Mouse (Mus musculus) heart, adult 2 months (tissue): Measurements from ENCODE around the gene Psmb6. TPM values are rescaled to one million over a fixed set of nuclear protein-coding genes. Genes with fewer than 3 reads are reported as not detected.
"Not testable (repeated sequence)": the region's sequence is repeated elsewhere in the genome, so short reads cannot be mapped to it uniquely, and the experiment has no call there.

Experiments
- DNase-seq, 2 experiments: peaks; one replicate each; pipeline ENCODE4 v3.0.0; 2021
- H3K27ac ChIP-seq: fragments of 200-600 bp; 2 replicates; pipeline ENCODE4 v1.8.1; 2022
- H3K27me3 ChIP-seq: fragments of 200-500 bp; 2 replicates; pipeline ENCODE4 v1.6.1; 2012; ENCODE audit warnings: mild to moderate bottlenecking, low read length, inconsistent platforms, mixed read lengths; ENCODE audit not compliant: control insufficient read depth, insufficient read depth
- H3K36me3 ChIP-seq: fragments of 200-500 bp; 2 replicates; pipeline ENCODE4 v1.6.1; 2012; ENCODE audit warnings: low read length, inconsistent platforms; ENCODE audit not compliant: control insufficient read depth, insufficient read depth
- H3K4me1 ChIP-seq: fragments of 200-500 bp; 2 replicates; pipeline ENCODE4 v1.6.1; 2011; ENCODE audit warnings: low read length; ENCODE audit not compliant: control insufficient read depth, insufficient read depth
- H3K4me3 ChIP-seq: fragments of 200-600 bp; 2 replicates; pipeline ENCODE4 v1.8.1; 2022
- H3K79me2 ChIP-seq: fragments of 200-500 bp; replicated peaks from 2 replicates; pipeline ENCODE4 v1.6.1; 2012; ENCODE audit warnings: mild to moderate bottlenecking, inconsistent platforms, low read length, moderate library complexity, mixed read lengths; ENCODE audit not compliant: control insufficient read depth, insufficient read depth
- H3K9ac ChIP-seq: fragments of 200-500 bp; 2 replicates; pipeline ENCODE4 v1.6.1; 2012; ENCODE audit warnings: low read depth, mild to moderate bottlenecking, control low read depth, inconsistent platforms, low read length, mixed read lengths
- CTCF ChIP-seq: fragments of 200-600 bp; IDR thresholded peaks from 2 replicates; pipeline ENCODE4 v1.8.1; 2022; ENCODE audit warnings: antibody characterized with exemption, mild to moderate bottlenecking, moderate library complexity
- EP300 ChIP-seq: fragments of 200-500 bp; IDR thresholded peaks from 2 replicates; pipeline ENCODE4 v1.6.1; 2011; ENCODE audit warnings: low read depth, low read length, control low read depth; ENCODE audit not compliant: insufficient read depth
- POLR2A ChIP-seq: fragments of 200-500 bp; IDR thresholded peaks from 2 replicates; pipeline ENCODE4 v1.6.1; 2011; ENCODE audit warnings: mild to moderate bottlenecking, low read depth, low read length, control low read depth; ENCODE audit not compliant: insufficient read depth
- WGBS: fragments of 180-500 bp; shearing (Covaris S2); methylation state at CpG from one replicate; pipeline ENCODE4 v1.1.7; 2018; 5-methylcytosine and 5-hydroxymethylcytosine counted together
- intact Hi-C: fragments of 180-260 bp; cut with DNase I; formaldehyde crosslinking; loops from one replicate; pipeline ENCODE4 v1.15.1; 2025
- polyA plus RNA-seq: library from polyadenylated mRNA; depleted of rRNA; stranded (reverse); fragments of >200 nt; gene quantifications from 2 replicates; pipeline ENCODE4 v1.2.3, GENCODE M21; 2012
- total RNA-seq, 2 experiments: library from RNA; stranded (reverse); gene quantifications; 2 replicates each; pipeline ENCODE4 v1.2.3; 2021

The Psmb6 gene
- total and polyA plus RNA-seq, 3 experiments, result 204 to 296 (median 231) TPM

DNA sequence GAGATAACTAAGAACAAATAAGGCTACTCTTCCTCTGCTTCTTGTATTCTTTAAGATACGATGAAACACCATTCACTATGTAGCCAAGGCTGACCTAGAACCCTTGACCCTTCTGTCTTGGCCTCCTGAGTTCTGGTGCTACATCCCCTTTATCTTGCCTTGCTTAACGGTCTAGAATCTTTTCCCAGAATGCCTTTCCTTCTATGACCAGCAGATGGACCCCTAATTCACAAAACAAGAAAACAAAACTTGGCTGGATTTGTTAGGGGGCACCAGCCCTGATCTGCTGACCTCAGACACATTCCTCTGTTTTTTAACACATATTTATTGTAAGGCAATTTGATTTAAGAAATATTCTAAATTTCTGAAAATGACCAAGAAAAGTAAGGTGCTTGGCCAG lies 8.8 kb upstream of the Psmb6 start:
- no peak overlapping the region for H3K9ac ChIP-seq
- no peaks in the 10 kb centered on the region for H3K36me3 ChIP-seq
- no peaks in the 10 kb centered on the region; the same call in 1 of the 2 replicates for H3K4me1 ChIP-seq
- TF ChIP-seq POLR2A (no peak), CTCF (peak; percentile 91), EP300 (no peak)
- no peaks in the 10 kb centered on the region for H3K27me3 ChIP-seq
- intact Hi-C loops, result loop anchor here (1.0 kb wide), 2 partner anchors 89 to 239 kb away; no protein-coding TSS in a partner anchor
- 10% methylated on average over 2 of the region's 2 CpGs for WGBS
- no peak overlapping the region for H3K4me3 ChIP-seq
- H3K27ac ChIP-seq, result no peak overlapping the region
- no peaks in the 10 kb centered on the region for H3K79me2 ChIP-seq
- no peak for DNase-seq

DNA sequence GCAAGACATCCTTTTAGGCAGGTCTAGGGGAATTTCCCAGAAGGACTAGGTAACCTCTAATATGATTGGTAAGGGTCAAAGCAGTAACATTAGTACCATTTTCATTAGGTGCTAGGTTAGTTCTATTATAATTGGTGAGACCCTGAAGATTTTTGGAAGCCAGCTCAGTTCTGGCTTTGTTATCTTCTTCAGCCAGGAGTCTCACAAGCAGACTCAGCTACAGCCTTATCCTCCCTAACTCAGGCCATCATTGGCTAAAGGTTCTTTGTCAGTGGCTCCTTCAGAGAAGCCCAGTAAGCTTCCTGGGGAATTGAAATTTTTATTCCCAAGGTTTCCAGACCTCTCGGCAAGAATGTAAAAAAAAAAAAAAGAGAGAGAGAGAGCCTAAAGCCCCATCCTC lies 6.7 kb upstream of the Psmb6 start:
- H3K27me3 ChIP-seq, result no peaks in the 10 kb centered on the region
- H3K79me2 ChIP-seq, result no peaks in the 10 kb centered on the region
- no peak overlapping the region for H3K27ac ChIP-seq
- H3K36me3 ChIP-seq, result no peaks in the 10 kb centered on the region
- no peak overlapping the region for H3K9ac ChIP-seq
- TF ChIP-seq EP300 (no peak), POLR2A (no peak), CTCF (no peak)
- DNase-seq, result no peak
- 81% methylated on average over 1 of the region's 1 CpGs for WGBS
- H3K4me1 ChIP-seq, result no peaks in the 10 kb centered on the region; the same call in 1 of the 2 replicates
- intact Hi-C loops, result no loop called here
- no peak overlapping the region for H3K4me3 ChIP-seq

DNA sequence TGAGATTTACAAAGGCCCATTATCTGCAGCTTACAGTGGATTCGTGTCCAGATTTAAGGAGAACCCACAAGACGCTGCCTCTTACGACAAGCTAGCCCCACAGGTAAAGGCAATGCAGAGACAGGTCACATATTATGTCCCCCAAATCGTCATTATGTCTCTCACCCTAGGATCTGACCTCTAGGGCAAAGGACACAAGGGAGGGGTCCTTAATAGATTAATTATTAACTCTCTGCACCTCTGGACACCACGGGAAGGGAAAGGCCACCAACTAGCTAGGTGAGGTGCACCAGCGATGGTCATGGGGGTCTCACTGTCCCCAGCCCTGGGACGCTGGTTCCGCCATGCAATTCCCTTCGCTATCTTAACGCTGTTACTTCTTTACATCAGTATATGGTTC lies 6.2 kb upstream of the Psmb6 start, which contains the start of gene Gltpd2:
Gene Gltpd2, plus strand, starts transcription at position 274 of the 400 bp plus-strand sequence.
- Histone ChIP-seq H3K27ac (peak within 1 kb of the TSS; percentile 75), H3K79me2 (no peaks in the 10 kb centered on the region), H3K9ac (peak within 1 kb of the TSS; percentile 70), H3K36me3 (no peaks in the 10 kb centered on the region), H3K27me3 (no peaks in the 10 kb centered on the region), H3K4me3 (peak within 1 kb of the TSS; percentile 44), H3K4me1 (no peaks in the 10 kb centered on the region; the same call in 1 of the 2 replicates)
- 92% methylated on average over 10 of the region's 10 CpGs for WGBS
- intact Hi-C loops, result no loop called here
- TF ChIP-seq EP300 (no peak), CTCF (no peak), POLR2A (no peak)
- DNase-seq, result no peak

DNA sequence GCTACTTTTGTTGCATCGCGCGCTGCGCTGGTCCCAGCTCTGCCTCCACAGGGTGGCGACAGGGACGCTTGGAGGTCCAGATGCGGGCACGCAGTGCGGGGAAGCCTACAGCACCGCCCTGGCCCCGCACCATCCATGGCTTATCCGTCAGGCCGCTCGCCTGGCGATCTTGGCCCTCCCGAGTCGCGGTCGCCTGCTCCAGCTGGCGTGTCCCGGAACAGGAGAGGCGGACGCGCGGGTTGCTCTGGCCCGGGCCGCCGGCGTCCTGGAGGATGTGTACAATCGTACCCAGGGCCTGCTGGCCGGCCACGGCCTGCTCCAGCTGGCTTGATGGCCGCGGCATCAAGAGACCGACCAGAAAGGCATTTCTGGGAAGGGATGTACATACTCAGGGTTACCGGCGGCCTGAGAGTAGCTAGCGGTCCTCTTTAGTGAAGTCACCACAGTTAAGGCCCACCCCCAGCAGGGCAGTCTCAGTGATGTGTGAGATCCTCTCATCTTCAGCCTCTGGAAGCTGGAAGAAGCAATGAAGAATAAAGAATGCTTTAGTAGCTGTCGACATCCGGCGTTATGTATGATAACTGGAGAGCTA lies 4.9 kb upstream of the Psmb6 start:
- no peaks in the 10 kb centered on the region for H3K36me3 ChIP-seq
- intact Hi-C loops, result loop anchor here (1.0 kb wide), 1 partner anchor 85 kb away; no protein-coding TSS in a partner anchor
- WGBS, result 16% methylated on average over 41 of the region's 41 CpGs
- no peaks in the 10 kb centered on the region; the same call in 1 of the 2 replicates for H3K4me1 ChIP-seq
- no peaks in the 10 kb centered on the region for H3K27me3 ChIP-seq
- H3K9ac ChIP-seq, result peak overlapping the region; percentile 70
- no peaks in the 10 kb centered on the region for H3K79me2 ChIP-seq
- peak; percentile 65 to 76 for DNase-seq
- H3K4me3 ChIP-seq, result peak overlapping the region; percentile 44
- TF ChIP-seq EP300 (no peak), POLR2A (0 out of 2 replicates have a peak, but pooled peaks have one; percentile 49), CTCF (peak; percentile 39)
- peak overlapping the region; percentile 75 for H3K27ac ChIP-seq

DNA sequence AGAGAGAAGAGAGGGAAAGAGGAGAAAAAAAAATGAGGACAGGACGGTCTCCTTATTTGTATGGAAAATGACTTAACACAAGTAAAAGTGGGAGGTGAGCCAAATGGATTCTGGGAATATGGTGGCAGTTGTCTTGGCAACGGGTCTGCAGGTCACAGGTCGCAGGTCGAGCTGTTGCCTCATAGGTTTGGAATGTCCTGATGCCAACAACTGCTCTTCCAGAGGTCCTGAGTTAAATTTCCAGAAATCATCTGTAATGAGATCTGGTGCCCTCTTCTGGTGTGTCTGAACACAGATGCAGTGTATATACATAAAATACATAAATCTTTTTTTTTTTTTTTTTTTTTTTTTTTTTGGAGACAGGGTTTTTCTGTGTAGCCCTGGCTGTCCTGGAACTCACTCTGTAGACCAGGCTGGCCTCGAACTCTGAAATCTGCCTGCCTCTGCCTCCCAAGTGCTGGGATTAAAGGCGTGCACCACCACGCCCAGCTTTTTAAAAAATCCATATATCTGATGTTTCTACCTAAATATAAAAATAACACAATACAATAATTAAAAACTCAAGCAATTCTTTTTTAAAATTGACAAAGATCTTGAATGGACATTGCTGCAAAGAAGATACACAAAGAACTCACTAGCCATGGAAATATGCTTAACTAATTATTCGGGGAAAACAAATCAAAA lies 1.7 kb upstream of the Psmb6 start:
- H3K36me3 ChIP-seq, H3K9ac ChIP-seq, H3K79me2 ChIP-seq, DNase-seq, H3K27ac ChIP-seq, H3K4me3 ChIP-seq, intact Hi-C loops, H3K4me1 ChIP-seq, H3K27me3 ChIP-seq: not testable (repeated sequence)
- TF ChIP-seq CTCF, result 0 out of 2 replicates have a peak, but pooled peaks have one; percentile 15
- WGBS, result 84% methylated on average over 8 of the region's 8 CpGs

DNA sequence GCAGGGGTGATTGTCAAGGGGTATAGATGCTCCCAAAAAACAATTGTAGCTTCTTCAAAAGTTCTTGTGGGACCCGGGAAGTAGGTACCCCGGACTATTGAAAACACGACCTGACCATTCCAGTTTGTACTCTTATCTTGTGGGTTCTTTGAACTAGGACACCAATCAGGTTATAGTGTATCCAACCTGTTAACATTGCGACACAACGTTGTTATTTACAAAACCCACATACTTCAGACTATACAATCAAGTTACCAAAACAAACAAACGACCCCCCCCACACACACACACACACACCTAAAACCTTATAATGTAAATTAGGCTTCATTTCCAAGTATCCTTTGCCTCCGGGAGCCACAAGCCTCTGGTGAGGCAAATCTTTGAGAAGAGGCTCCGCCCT lies 385 bp upstream of the Psmb6 start:
- WGBS, result 4% methylated on average over 8 of the region's 8 CpGs
- peaks cover 2% of the 10 kb centered on the region for H3K36me3 ChIP-seq
- no peak for DNase-seq
- no peaks in the 10 kb centered on the region for H3K79me2 ChIP-seq
- no peaks in the 10 kb centered on the region for H3K27me3 ChIP-seq
- intact Hi-C loops, result loop anchor here (1.0 to 2.0 kb wide), 2 partner anchors 16 to 38 kb away; partner anchors contain the start of genes Mink1 and Pld2
- H3K4me3 ChIP-seq, result peak overlapping the region; percentile 72; the same call in 1 of the 2 replicates
- H3K4me1 ChIP-seq, result peaks cover 3% of the 10 kb centered on the region
- TF ChIP-seq EP300 (no peak), POLR2A (no peak), CTCF (no peak)
- 0 out of 2 replicates have a peak overlapping the region, but pooled peaks have one; percentile 36 for H3K27ac ChIP-seq
- H3K9ac ChIP-seq, result no peak overlapping the region; the same call in 1 of the 2 replicates
